Mouse (Mus musculus) gastrocnemius, adult 18-20 months (tissue): Measurements from ENCODE around the gene Hist2h2aa2. TPM values are rescaled to one million over a fixed set of nuclear protein-coding genes. Genes with fewer than 3 reads are reported as not detected.
"Not testable (repeated sequence)": the region's sequence is repeated elsewhere in the genome, so short reads cannot be mapped to it uniquely, and the experiment has no call there.

Experiments used
- DNase-seq: peaks from one replicate; pipeline ENCODE4 v3.0.0; 2021; ENCODE audit warnings: low spot score
- microRNA-seq: library from miRNA; unstranded; fragments of <30 nt; microRNA quantifications from one replicate; pipeline ENCODE4 v1.2.0, GENCODE M21; 2021
- total RNA-seq, 2 experiments: library from RNA; stranded (reverse); gene quantifications; 2 replicates each; pipeline ENCODE4 v1.2.3; 2021

The Hist2h2aa2 gene
- total RNA-seq, 2 experiments from 2014 or later: 170 to 186 TPM

- not testable (repeated sequence) for DNase-seq
Observed at GRCm38 (mm10) chr3:96198601-96199251, 41.4 kb downstream of the Hist2h2aa2 start.

- no peak for DNase-seq
Observed at GRCm38 (mm10) chr3:96198181-96198580, 41.9 kb downstream of the Hist2h2aa2 start.

GRCm38 (mm10) chr3:96197129-96197749 is 42.8 kb downstream of the Hist2h2aa2 start:
- peak; percentile 87 for DNase-seq

DNA sequence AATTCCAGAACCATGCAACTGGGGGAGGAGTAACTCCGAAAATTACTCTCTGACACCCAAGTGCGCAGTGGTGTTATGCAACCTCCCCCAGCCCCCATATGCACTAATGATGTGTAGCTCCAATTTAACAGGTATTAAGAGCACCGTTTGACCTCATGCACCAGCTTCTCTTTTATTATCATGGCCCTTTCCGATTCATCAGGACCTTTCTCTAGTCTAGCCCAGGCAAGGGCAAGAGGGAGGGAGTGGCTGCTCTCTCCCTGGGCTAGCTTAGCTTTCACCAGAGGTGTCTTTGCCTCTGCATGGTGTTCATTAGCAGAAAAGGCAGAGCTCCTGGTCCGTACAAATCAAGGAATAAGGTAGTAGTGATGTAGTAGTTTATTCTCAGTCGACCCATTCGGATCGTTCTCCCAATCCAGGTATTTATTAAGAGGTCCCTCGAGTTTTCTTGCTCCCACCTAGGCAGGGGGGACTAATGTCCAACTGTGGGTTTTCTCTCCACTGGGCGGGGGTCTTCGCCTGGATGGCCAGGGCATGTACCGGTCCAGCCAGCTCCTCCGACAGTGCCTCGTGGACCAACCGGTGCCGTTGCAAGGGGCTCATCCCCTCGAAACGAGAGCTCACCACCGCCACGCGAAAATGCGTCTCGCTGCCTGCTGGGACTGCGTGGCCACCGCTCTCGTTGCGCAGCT is 43.5 kb downstream of the Hist2h2aa2 start:
- DNase-seq: no peak

DNA sequence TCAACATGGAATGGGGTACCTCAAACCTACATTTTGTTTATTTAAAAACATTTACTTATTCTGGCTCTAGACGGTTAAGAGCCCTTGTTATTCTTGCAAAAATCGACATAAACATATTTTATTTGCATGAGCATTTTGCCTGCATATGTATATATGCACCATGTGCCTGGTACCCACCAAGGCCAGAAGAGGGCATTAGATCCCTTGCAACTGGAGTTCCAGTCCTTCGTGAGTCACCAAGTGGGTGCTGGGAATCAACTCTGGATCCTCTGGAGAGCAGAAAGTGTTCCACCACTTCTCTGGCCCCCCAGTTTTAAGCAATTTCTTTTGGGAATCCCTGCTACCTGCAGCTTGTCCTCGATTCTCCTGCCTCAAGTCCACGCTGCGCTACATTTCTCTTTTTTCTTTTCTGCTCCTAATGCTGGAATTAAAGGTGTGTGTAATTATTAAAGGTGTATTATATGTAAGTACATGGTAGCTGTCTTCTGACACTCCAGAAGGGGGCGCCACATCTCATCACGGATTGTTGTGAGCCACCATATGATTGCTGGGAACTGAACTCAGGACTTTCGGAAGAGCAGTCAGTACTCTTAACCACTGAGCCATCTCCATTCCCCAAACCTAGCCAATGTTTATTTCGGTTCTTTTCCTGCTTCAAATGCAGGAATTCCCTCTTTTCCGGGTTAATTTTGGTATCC is 44.3 kb downstream of the Hist2h2aa2 start:
- no peak for DNase-seq

- DNase-seq: no peak
Observed at GRCm38 (mm10) chr3:96194966-96195365, 45.1 kb downstream of the Hist2h2aa2 start.

DNA sequence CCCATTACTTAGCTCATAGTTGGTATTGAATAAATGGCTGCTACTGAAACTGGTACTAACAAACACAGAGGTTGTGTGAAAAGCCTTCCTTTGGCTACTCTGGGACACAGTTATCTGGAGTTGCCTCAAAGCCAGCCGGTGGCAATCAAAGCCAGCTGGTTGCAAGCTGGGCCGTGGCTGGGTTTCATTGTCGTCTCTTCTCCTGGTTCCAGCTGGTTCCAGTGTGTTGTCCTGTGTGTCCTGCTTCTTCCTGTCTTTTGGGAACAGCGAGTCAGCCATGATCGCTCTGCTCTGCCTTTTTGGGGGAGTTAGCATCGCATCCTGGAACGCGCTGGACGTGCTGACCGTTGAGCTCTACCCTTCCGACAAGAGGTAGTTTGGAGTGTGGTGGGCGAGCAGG is 47.1 kb downstream of the Hist2h2aa2 start:
- DNase-seq: no peak

Small RNAs within 50 kb of the gene (microRNA-seq; reads per million reads assigned to microRNA genes)
- gene Gm44492: not detected
- gene Gm47311: not detected
- not detected for gene Gm47313

Other genes with a start within 250 kb of the Hist2h2aa2 start
- 10 to 100 TPM; 13.9 to 22.0 TPM for gene Plekho1, start 244.3 kb downstream of the Hist2h2aa2 start, total RNA-seq
- 10 to 100 TPM; 19.6 to 19.8 TPM for gene Vps45, start 181.8 kb downstream of the Hist2h2aa2 start, total RNA-seq
- 10 to 100 TPM; 57.4 to 58.2 TPM for gene Otud7b, start 135.7 kb downstream of the Hist2h2aa2 start, total RNA-seq
- gene Mtmr11, start 78.3 kb downstream of the Hist2h2aa2 start, total RNA-seq: 1 to 10 TPM; 2.0 to 3.1 TPM
- 10 to 100 TPM; 12.1 to 14.4 TPM for gene Sf3b4, start 67.9 kb downstream of the Hist2h2aa2 start, total RNA-seq
- under 1 TPM; 0.17 to 0.21 TPM for gene Sv2a, start 59.1 kb downstream of the Hist2h2aa2 start, total RNA-seq
- gene Bola1, start 20.6 kb downstream of the Hist2h2aa2 start, total RNA-seq: 10 to 100 TPM; 27.8 to 31.6 TPM
- 1 to 10 TPM in 1 of 2 experiments, under 1 TPM in 1; 0.62 to 1.8 TPM for gene Hist2h2ab, start 20.4 kb downstream of the Hist2h2aa2 start, total RNA-seq
- gene Hist2h2ac, start 19.4 kb downstream of the Hist2h2aa2 start, total RNA-seq: 10 to 100 TPM in 1 of 2 experiments, 1 to 10 TPM in 1; 6.7 to 12.5 TPM
- 1 to 10 TPM; 4.2 to 6.2 TPM for gene Hist2h2be, start 19.2 kb downstream of the Hist2h2aa2 start, total RNA-seq
- gene Hist2h3c2, start 1.1 kb downstream of the Hist2h2aa2 start, total RNA-seq: 1 to 10 TPM; 4.7 to 4.9 TPM
- gene Hist2h2aa1, start 5.2 kb upstream of the Hist2h2aa2 start, total RNA-seq: 1 to 10 TPM; 2.8 to 4.7 TPM
- gene Hist2h3c1, start 6.4 kb upstream of the Hist2h2aa2 start, total RNA-seq: not detected
- 1 to 10 TPM; 4.6 to 7.8 TPM for gene Hist2h4, start 23.0 kb upstream of the Hist2h2aa2 start, total RNA-seq
- gene Hist2h3b, start 28.4 kb upstream of the Hist2h2aa2 start, total RNA-seq: 10 to 100 TPM; 14.0 to 16.9 TPM
- 10 to 100 TPM; 15.3 to 27.5 TPM for gene Hist2h2bb, start 29.5 kb upstream of the Hist2h2aa2 start, total RNA-seq
- under 1 TPM in 1 of 2 experiments, not detected in 1; 0.14 TPM for gene Fcgr1, start 53.7 kb upstream of the Hist2h2aa2 start, total RNA-seq
- not detected for gene BC107364, start 212.0 kb upstream of the Hist2h2aa2 start, total RNA-seq